Mouse (Mus musculus): ENCODE measurements around the gene Fam69b. TPM values are rescaled to one million over a fixed set of nuclear protein-coding genes. Genes with fewer than 3 reads are reported as not detected.

Gene Fam69b
- total RNA-seq, 1 experiment = 24.6 TPM

- no peak for TF ChIP-seq CHD2 (IDR thresholded peaks at IDR 0.05; ENCODE audit: low read depth, low read length)
- TF ChIP-seq HCFC1 (IDR thresholded peaks at IDR 0.05; ENCODE audit: borderline replicate concordance, insufficient read depth, low read length) = no peak
- no peak for TF ChIP-seq ZNF384 (IDR thresholded peaks at IDR 0.05; ENCODE audit: low read depth, low read length)
- TF ChIP-seq MAFK (IDR thresholded peaks at IDR 0.05; ENCODE audit: insufficient read depth, low read depth, low read length) = no peak
- no peak for TF ChIP-seq ZC3H11A (IDR thresholded peaks at IDR 0.05; ENCODE audit: borderline replicate concordance, low read depth, low read length)
- in situ Hi-C loops (cut with MboI; ENCODE audit: low sequenced_read_pairs in 2 of 2, unreplicated experiment in 2 of 2) = no loop called here
- H3K4me3 ChIP-seq (ENCODE audit: insufficient read depth in 1 of 2, low read depth in 1 of 2, low read length in 2 of 2, poor library complexity in 1 of 2, severe bottlenecking in 1 of 2) = no peak overlapping the region
- H3K9me3 ChIP-seq (ENCODE audit: control insufficient read depth, insufficient read depth, low read depth, low read length) = no peaks in the 10 kb centered on the region
- no peaks in the 10 kb centered on the region for H3K36me3 ChIP-seq (ENCODE audit: control insufficient read depth, insufficient read depth, low read length, poor library complexity, severe bottlenecking)
- no peak for DNase-seq (ENCODE audit: low read depth, low spot score)
- no peak overlapping the region for H3K9ac ChIP-seq (ENCODE audit: insufficient read depth, low read depth, low read length, poor library complexity, severe bottlenecking)
- H3K27ac ChIP-seq (ENCODE audit: insufficient read depth, low read depth, low read length, poor library complexity, severe bottlenecking) = no peak overlapping the region
- H3K4me1 ChIP-seq (ENCODE audit: control insufficient read depth in 2 of 2, insufficient read depth in 2 of 2, low read length in 2 of 2, poor library complexity in 1 of 2) = peaks cover 13 to 37% of the 10 kb centered on the region in 2 experiments
Measured at GRCm38 (mm10) chr2:26615459-26616124, 12.7 kb upstream of the Fam69b start.

DNA sequence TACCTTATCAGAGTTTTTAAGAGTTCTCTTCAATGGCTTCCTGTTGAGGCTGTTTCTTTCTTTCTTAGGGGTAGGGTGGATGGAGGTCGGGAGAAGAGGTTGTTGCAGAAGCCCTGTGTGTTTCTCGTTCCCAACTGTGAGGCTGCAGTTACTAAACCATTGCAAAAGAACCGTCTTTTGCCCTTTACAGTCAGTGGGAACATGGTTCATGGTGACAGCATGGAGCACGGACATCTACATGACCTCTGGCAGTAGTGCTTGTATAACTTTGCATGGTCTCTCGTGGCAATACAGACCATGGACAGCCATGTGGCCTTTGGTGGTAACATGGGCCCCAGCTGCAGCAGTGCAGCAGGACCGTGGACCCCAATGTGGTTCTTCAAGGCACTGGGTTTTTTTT lies 10.9 kb upstream of the Fam69b start:
- H3K36me3 ChIP-seq (ENCODE audit: control insufficient read depth, insufficient read depth, low read length, poor library complexity, severe bottlenecking) = no peaks in the 10 kb centered on the region
- DNase-seq (ENCODE audit: low read depth, low spot score) = no peak
- in situ Hi-C loops (cut with MboI; ENCODE audit: low sequenced_read_pairs in 2 of 2, unreplicated experiment in 2 of 2) = no loop called here

GRCm38 (mm10) chr2:26617928-26618327 lies 10.3 kb upstream of the Fam69b start:
- H3K36me3 ChIP-seq (ENCODE audit: control insufficient read depth, insufficient read depth, low read length, poor library complexity, severe bottlenecking) = no peaks in the 10 kb centered on the region
- no peak overlapping the region for H3K27ac ChIP-seq (ENCODE audit: insufficient read depth, low read depth, low read length, poor library complexity, severe bottlenecking)
- no peak for DNase-seq (ENCODE audit: low read depth, low spot score)
- peak overlapping the region in 1 of 2 experiments; percentile 9; a peak in 1 of 4 replicates for H3K4me3 ChIP-seq (ENCODE audit: insufficient read depth in 1 of 2, low read depth in 1 of 2, low read length in 2 of 2, poor library complexity in 1 of 2, severe bottlenecking in 1 of 2)
- H3K4me1 ChIP-seq (ENCODE audit: control insufficient read depth in 2 of 2, insufficient read depth in 2 of 2, low read length in 2 of 2, poor library complexity in 1 of 2) = peaks cover 0 to 22% of the 10 kb centered on the region in 2 experiments; a peak in 2 of 4 replicates
- H3K9ac ChIP-seq (ENCODE audit: insufficient read depth, low read depth, low read length, poor library complexity, severe bottlenecking) = no peak overlapping the region
- no peaks in the 10 kb centered on the region for H3K9me3 ChIP-seq (ENCODE audit: control insufficient read depth, insufficient read depth, low read depth, low read length)
- in situ Hi-C loops (cut with MboI; ENCODE audit: low sequenced_read_pairs in 2 of 2, unreplicated experiment in 2 of 2) = no loop called here
- no peak for TF ChIP-seq MAFK (IDR thresholded peaks at IDR 0.05; ENCODE audit: insufficient read depth, low read depth, low read length)
- no peak for TF ChIP-seq ZNF384 (IDR thresholded peaks at IDR 0.05; ENCODE audit: low read depth, low read length)
- no peak for TF ChIP-seq HCFC1 (IDR thresholded peaks at IDR 0.05; ENCODE audit: borderline replicate concordance, insufficient read depth, low read length)
- TF ChIP-seq ZC3H11A (IDR thresholded peaks at IDR 0.05; ENCODE audit: borderline replicate concordance, low read depth, low read length) = no peak
- no peak for TF ChIP-seq CHD2 (IDR thresholded peaks at IDR 0.05; ENCODE audit: low read depth, low read length)

More for the DNA sequence above, 10.9 kb upstream of the Fam69b start:
- Histone ChIP-seq H3K4me1 (ENCODE audit: control insufficient read depth in 2 of 2, insufficient read depth in 2 of 2, low read length in 2 of 2, poor library complexity in 1 of 2) (peaks cover 4 to 25% of the 10 kb centered on the region in 2 experiments; a peak in 3 of 4 replicates), H3K4me3 (ENCODE audit: insufficient read depth in 1 of 2, low read depth in 1 of 2, low read length in 2 of 2, poor library complexity in 1 of 2, severe bottlenecking in 1 of 2) (no peak overlapping the region), H3K9ac (ENCODE audit: insufficient read depth, low read depth, low read length, poor library complexity, severe bottlenecking) (no peak overlapping the region), H3K9me3 (ENCODE audit: control insufficient read depth, insufficient read depth, low read depth, low read length) (no peaks in the 10 kb centered on the region), H3K27ac (ENCODE audit: insufficient read depth, low read depth, low read length, poor library complexity, severe bottlenecking) (no peak overlapping the region)
- no peak for TF ChIP-seq ZC3H11A (IDR thresholded peaks at IDR 0.05; ENCODE audit: borderline replicate concordance, low read depth, low read length)
- TF ChIP-seq MAFK (IDR thresholded peaks at IDR 0.05; ENCODE audit: insufficient read depth, low read depth, low read length) = no peak
- TF ChIP-seq ZNF384 (IDR thresholded peaks at IDR 0.05; ENCODE audit: low read depth, low read length) = no peak
- no peak for TF ChIP-seq CHD2 (IDR thresholded peaks at IDR 0.05; ENCODE audit: low read depth, low read length)
- no peak for TF ChIP-seq HCFC1 (IDR thresholded peaks at IDR 0.05; ENCODE audit: borderline replicate concordance, insufficient read depth, low read length)

- Histone ChIP-seq H3K4me3 (ENCODE audit: insufficient read depth in 1 of 2, low read depth in 1 of 2, low read length in 2 of 2, poor library complexity in 1 of 2, severe bottlenecking in 1 of 2) (no peak overlapping the region), H3K4me1 (ENCODE audit: control insufficient read depth in 2 of 2, insufficient read depth in 2 of 2, low read length in 2 of 2, poor library complexity in 1 of 2) (peaks cover 0 to 17% of the 10 kb centered on the region in 2 experiments; a peak in 1 of 4 replicates), H3K9me3 (ENCODE audit: control insufficient read depth, insufficient read depth, low read depth, low read length) (no peaks in the 10 kb centered on the region), H3K36me3 (ENCODE audit: control insufficient read depth, insufficient read depth, low read length, poor library complexity, severe bottlenecking) (no peaks in the 10 kb centered on the region), H3K9ac (ENCODE audit: insufficient read depth, low read depth, low read length, poor library complexity, severe bottlenecking) (no peak overlapping the region), H3K27ac (ENCODE audit: insufficient read depth, low read depth, low read length, poor library complexity, severe bottlenecking) (no peak overlapping the region)
- in situ Hi-C loops (cut with MboI; ENCODE audit: low sequenced_read_pairs in 2 of 2, unreplicated experiment in 2 of 2) = no loop called here
- no peak for TF ChIP-seq ZNF384 (IDR thresholded peaks at IDR 0.05; ENCODE audit: low read depth, low read length)
- no peak for TF ChIP-seq HCFC1 (IDR thresholded peaks at IDR 0.05; ENCODE audit: borderline replicate concordance, insufficient read depth, low read length)
- no peak for TF ChIP-seq CHD2 (IDR thresholded peaks at IDR 0.05; ENCODE audit: low read depth, low read length)
- DNase-seq (ENCODE audit: low read depth, low spot score) = no peak
Measured at GRCm38 (mm10) chr2:26621246-26621645, 7.0 kb upstream of the Fam69b start.
